Mouse (Mus musculus) ovary, postnatal 14 days (tissue): ENCODE data around the gene Ankrd55.
"Not testable (repeated sequence)": the region's sequence is repeated elsewhere in the genome, so short reads cannot be mapped to it uniquely, and the experiment has no call there.

Source experiments
- DNase-seq: peaks from one replicate; pipeline ENCODE4 v3.0.0; 2022; ENCODE audit warnings: low spot score

The Ankrd55 gene

DNA sequence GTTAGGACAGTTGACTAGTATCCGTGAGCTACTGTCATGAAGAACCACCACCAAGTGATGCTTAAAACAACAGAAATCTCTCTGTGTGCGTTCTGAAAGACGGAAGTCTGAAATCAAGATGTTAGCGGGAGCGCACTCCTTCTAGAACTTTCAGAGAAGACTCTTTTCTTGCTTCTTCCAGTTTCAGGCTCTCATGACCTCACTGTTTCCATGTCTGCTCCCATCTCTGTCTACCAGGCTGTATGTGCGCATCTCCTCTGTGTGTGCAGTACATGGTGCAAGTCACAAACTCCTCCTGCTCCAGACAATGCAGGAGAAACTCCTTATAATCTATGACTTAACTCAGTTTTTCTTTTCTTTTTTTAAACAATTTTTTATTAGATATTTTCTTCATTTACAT lies 4.8 kb downstream of the Ankrd55 start:
- no peak for DNase-seq

DNA sequence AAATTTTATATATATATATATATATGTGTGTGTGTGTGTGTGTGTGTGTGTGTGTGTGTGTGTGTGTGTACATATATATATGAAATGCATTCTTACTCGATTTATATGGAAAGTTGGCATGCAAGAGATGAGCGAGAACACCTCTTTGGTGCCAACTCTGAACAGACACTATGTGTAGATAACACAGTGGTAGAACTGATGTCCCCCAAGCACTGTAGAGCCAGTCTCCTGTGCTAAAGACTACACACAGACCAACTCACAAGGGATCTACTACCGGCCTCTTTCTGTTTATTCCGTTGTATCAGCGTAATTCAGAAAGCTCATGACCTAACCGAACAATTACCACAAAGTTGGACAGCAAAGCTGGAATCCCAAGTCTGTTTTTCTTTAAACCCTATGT lies 6.2 kb downstream of the Ankrd55 start:
- no peak for DNase-seq

DNA sequence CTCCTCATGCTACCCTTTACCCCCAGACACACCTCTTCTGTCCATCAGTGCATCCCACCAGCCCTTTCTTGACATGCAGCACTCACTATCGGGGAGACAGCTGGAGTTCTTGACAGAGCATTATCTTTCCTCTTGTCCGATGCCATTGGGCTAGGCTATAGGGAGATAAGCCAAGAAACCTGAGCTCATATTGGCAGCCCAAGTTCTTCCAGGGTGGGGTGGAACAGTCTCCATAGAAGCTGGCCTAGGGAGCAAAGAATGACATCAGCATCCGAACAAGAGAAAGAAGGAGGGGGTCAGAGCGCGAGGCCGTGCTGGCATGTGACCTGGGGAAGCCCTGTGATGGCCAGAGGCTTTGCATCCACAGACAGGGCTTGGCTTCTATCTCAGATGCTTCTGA lies 9.5 kb downstream of the Ankrd55 start:
- no peak for DNase-seq

DNA sequence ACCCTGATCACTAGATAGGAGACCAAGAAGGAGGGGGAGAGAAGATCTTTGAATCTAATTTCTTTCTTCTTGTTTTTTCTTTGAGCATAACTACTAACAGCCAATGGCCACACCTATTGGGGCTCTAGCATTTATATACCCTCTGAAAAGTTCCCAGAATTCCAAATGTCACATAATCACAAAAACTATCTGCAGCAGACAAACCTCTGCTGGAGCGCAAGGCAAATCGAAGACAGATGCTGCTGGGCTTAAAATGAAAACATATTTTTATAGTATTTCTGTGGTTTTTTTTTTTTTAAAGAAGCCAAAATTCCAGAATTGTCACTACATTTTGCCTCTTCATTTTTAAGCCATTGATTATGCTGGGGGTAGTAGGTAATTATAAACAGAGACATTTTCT lies 15.2 kb downstream of the Ankrd55 start:
- DNase-seq, result no peak

DNA sequence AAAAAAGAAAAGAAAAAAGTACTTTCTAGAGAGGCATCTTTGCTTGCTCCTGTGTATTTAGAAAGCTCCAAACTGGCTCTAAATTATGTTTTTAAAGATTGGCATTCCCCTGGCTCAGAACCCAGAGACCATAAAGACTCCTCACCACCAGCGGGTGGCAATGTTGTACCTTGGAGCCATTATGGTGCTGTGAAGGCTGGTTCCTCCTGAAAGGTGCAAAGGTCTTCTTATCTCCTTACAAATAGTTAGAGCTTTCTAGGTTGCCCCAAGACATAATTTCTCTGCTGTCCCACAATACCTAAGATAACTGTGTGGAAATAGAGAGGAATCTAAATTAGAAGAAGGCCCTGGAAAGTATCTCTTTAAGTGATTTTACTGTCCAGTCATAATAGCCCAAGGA lies 20.4 kb downstream of the Ankrd55 start:
- DNase-seq, result no peak

DNA sequence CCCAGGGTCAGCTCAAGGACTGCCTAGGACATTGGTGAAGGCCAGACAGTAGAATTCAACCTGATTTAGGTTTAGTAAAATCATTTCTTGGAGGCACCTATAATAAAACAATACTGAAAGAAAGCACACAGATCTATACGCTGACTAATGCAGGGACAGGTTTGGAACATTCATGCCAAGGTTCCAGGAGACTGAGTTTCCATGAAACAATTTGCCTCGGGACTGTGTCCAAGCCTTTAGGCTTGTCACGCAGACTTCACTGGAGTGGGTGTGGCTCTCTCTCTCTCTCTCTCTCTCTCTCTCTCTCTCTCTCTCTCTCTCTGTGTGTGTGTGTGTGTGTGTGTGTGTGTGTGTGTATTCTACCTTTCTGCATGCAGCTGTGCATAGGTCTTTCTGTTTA lies 23.4 kb downstream of the Ankrd55 start:
- not testable (repeated sequence) for DNase-seq

DNA sequence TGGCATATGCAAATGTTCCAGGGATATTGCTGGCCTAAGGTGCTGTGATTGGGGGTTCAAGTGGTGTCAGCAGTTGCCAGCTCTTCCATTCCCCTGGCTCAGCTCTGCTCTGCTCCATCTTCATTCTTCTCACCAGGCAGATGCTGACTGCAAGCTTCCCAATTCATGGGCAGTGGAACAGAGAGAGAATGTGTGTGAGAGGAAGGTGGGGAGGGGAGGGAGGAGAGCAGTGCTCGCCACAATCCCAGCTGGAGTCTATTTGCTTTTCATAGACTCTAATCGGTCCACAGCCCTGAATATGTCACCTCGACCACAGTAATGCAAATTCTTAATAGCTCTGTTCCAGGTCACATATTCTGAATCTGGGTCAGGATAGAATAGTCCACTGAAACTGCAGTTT lies 27.2 kb downstream of the Ankrd55 start:
- DNase-seq, result no peak

DNA sequence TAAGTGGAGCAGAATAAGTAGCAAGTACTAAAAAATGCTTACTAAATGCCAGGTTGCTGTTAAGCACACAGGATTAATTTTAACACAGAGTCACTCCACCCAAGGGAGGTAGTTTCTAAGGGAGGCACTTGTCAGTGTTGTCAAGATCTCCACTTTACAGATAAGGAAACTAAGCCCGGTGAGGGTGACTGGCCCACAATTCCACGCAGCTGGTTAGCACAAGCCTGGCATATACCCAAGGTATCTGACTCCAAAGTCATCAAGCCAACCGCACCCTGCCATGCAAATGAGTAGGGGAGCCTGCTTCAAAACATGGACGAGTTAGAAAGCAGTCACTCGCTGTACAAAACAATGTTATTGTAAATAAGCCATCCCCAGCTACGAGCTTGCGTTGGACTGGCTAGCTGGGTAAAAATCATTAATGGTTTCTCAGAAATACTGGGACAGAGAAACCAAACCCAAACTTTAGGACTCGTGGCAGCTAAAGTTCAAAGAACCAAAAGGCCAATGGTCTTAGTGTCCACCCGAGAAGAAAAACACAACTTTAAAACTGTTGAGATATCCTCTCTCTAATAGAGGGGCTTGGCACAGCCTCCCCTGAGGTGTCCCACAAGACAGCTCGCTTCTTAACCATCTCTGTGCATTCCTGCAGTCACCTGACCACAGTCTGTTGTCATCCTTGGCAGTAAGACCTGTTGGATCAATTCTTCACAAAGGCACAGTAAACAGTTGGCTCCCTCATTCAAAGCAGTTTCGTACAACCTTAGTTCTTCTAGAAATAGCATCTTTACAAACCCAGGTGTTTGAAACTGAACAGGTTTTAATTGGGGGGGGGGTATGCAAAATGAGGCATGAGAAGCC lies 28.6 kb downstream of the Ankrd55 start:
- DNase-seq, result no peak

DNA sequence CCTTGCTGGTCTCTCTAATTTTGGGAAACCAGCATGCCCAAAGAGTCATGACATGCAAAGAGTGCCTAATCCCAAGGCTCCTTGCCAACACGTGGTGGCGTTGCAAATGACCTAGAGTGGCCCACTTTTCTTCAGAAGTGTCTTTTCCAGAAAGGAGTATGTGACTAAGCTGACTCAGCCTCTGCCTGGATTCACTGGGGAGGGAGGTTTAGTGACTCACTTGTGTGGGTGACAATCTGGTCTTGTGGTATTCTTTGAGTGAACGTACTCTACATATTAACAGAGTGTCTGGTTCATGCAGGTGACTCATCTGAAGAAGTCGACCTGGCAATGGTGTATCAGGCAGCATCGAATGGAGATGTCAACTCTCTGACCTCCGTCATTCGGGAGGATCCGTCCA lies 29.9 kb downstream of the Ankrd55 start:
- DNase-seq, result no peak

DNA sequence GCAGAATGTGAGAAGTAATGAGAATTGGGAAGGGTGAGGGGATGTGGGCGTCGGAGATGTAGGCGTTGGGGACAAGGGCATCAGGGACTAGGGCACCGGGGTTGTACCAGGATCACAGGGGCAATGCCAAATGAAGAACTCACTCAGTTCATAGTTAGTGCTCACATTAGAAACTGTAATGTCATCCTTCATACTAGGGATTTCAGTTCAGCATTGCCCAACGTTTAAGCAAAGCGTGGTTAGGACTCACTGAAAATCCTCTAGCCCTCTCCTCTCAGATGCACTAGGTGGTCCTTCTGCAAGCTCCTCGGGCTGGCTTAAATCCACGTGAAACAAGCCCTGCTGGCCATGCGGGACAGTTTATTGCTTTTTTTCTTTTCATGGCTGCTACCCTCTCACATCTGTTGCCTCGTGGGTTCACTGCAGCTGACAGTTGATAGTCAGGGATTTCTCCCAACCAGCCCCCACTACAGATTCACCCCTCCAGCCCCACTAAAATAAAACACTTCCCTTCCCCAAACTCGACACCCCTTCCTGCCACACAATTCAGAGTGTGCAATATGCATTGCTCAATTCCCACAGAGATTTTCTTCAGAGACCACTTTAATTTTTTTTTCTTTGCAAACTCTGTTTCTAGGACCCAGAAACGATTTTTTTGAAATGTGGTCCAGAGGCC lies 35.5 kb downstream of the Ankrd55 start:
- DNase-seq, result no peak

DNA sequence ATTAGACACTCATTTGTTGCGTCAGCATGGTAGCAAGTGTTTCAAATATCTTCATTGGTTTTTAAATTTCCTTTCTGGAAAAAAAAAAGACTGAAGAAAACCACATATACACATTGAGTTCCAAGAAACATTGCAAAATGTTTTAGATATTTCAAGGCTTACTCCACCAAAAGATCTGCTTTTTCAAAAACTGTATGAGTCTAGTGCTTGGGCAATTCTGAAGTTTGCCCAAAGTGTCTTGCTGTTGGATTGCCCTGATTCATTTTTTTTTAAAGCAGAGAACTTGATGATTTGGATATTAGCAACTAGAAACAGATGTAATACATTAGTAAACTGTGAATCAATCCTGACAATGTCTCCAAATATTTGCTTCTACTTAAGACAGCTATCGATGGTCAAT lies 36.9 kb downstream of the Ankrd55 start:
- DNase-seq, result no peak

DNA sequence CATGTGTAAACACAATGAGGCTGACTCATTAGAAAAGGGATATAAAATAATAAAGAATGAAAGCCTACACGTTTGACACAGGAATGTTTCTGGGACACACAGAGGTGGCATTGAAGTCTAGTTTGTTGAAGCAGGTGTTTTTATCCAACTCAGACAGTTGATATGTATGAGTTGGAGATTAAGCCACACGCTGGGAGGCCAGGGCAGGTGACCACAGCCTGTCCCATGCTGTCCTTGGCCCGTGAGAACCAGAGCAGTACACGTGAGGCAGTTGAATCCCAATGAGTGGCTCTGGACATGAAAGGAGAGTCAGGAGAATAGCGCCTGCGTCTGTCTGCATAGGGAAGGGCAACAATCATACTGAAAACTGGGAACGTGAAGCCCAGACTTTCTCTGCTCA lies 38.2 kb downstream of the Ankrd55 start:
- DNase-seq, result no peak

DNA sequence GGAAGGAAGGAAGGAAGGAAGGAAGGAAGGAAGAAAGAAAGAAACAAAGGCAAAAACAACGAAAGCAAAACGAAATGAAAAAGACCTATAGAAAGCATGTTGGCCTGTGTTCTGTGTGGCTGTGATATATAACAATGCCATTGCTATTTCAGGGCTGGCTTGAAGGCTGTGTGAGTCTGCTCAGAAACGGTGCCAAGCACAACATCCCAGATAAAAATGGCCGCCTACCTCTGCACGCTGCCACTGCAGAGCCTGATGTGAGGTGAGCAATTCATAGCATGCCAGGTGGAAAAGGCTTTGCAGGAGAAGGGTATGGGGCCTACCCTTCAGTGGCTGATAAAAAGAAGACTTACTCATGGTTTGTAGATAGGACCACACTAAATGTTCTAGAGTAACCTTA lies 38.7 kb downstream of the Ankrd55 start:
- DNase-seq, result no peak

DNA sequence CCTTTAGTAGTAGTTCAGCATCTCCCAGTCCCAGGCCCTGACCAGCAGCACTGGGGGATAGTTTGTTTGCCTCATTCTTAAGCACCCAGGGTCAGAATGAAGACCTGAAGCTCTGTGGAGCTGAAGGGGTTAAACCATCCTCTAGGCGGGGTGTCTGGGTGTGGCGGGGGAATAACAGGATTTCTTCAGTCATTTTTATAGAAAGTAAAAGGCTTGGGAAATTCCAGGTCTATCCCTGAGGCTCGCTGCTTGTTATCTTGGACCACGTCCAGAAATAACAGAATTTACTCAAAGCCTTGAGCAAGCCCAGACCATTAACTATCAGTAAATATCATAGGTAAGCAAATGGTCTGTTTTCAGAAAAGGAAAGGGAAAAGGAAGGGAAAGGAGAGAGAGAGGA lies 39.3 kb downstream of the Ankrd55 start:
- no peak for DNase-seq

DNA sequence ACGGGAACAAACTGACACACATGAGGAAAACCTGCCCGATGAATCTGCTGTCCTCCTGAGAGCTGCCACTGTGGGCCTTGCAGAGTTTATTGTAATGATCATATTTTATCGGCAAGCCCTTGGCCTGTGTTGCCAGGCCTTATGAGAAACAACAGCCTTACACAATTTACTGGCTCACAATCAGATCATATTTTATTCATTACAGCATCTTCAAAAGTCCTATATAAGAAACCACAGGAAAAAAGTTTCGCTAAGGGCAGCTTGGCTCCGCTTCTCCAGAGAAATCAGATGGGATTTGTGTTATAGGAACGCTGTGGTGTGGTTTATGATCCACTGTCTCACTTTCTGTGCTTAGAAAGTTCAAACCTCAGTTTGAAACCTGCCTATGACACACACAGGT lies 42.0 kb downstream of the Ankrd55 start:
- DNase-seq, result no peak

DNA sequence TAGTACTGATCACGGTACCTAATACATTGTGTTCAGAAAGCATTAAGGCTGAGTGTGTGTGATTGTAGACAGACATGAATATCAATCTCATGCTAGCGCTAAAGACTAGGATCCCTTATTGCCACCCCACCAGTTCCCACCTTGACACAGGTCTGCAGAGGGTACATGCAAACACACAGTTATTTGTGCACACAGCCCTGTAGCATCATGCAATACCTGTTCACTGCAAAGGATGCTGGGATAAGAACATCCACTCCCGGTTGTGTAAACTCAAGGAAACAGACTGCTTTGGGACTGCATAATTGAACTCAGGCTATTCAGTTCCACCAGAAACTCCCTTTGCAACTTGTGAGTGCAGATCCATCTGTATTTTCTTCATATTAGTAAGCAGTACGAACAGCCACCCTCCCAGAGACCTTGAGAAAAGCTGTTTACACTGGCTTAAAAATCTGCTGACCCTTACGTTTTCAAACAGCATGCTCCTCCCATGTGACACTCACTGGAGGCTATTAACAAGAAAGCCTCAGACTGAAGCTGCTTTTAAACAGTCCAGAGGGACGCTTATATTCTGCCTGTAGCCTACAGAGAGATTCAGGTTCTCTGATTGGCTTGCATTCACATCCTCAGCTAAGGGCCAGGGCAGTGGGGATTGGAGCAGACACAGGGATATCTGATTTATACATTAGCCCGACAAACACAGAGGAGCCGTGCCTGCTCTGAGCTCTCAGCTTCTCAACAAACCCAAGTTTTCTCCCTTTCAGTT lies 42.8 kb downstream of the Ankrd55 start:
- DNase-seq, result no peak

DNA sequence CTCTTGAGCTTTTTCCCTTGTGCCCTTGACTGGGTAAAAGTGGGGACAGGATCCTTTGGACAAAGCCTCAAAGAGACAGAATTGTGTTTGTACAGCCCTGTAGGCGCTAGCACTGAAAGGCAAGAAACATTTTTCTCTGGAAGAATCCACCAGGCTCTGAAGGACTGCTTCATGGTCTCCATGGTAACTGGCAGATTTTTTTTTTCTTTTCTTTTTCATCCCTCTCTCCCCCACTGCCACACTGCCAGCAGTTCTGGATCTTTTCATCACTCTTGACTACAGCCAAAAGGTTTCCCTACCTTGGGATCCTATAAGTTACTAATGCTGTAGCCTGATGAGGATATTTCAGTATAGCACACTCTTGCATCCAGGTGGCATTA lies 43.4 kb downstream of the Ankrd55 start:
- DNase-seq, result no peak

DNA sequence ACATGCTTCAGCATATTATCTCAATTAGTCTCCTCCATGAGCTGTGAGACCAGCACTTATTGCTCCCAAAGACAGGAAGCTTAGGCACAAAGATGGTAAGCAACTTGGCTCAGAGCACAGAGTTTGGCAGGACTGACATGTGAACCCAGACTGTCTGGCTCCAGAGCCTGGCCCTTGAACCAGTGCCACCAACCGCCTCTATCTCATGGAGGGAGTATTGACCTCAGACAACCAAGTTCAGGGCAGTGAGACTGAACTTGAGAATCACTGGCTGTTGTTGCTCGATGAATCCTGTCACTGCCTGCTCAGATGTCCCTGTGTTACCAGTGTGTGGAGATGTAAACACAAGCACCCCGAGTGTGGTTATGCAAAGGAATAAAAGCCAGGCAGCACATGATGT lies 47.3 kb downstream of the Ankrd55 start:
- DNase-seq, result no peak

DNA sequence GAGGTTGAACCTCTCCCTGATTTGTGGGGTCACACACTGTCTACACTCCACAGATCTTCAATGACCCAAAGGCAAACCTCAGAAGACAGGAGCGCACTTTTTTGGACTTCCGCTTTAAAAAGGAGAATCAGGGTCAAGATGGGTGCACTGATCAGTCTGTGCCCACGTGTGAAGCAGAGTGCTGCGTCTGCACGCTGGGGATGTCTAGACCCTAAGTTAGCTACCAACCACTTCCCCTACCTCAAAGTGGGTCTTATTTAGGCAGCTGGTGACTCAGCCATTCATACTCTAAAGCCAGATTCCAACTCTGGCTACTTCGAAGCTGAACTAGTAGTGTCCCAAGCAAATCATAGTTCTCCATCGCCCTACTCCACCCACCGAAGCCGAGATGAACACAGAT lies 48.9 kb downstream of the Ankrd55 start:
- no peak for DNase-seq

DNA sequence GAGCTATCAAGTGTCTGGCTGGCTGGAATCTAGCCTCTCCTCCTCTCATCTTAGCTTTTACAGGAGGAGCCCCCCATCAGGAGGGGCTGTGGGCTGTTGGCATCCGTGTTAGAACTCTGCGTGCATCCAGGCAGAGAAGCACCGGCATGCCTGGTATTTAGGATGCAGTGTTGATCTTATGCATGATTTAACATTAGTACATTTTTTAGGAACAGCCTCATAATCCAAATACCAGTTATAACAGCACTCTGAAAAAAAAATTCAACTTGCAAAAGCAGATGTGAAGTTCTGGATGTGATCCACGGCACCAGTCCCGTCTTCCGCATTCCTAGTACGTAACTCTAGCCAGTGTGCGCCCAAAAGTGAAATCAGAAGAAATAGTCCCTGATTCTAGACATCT lies 52.0 kb downstream of the Ankrd55 start:
- no peak for DNase-seq

DNA sequence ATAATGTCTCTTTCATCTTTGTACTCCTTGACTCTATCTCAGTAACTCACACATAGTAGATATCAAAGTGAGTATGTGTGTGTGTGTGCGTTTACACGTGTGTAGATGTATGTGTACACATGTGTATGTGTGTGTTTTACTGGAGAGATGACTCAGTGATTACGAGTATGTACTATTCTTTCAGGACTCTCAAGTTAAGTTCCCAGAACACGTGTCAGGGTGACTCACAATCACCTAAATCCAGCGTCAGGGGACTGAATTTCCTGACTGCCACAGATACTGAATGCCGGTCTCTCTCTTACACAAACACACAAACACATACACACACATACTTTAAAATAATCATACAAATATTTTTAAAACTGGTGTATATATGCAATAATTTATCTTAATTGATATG lies 52.5 kb downstream of the Ankrd55 start:
- DNase-seq, result no peak

DNA sequence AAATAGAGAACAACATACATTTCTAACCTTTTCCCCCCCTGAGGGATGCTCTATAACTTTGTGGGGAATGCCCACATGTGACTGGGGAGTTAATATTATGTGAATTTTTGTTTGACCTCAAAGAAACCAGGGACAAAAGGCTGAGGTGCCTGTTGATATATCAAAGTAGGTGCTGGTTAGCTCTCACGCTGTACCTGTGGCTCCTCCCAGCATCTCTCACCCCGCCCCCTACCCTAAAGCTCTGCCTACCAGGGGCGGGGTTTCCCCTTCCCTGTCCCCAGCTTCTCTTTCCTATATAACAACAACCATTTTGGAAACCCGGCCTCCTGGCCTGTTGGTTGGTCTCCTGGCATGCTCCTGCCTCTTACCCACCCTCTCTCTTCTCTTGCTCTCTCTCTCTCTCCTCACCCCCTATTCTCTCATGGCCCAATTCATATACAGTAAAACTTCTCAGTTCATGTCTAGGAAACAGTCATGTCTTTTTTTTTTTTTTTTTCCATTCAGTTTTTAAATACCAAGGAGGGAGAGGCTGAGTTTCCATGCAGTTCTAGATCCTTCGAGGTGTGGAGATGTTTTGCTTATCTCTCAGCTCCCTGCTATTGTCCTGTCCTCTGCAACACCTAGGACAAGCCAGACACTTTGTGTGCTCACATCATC lies 54.8 kb downstream of the Ankrd55 start:
- DNase-seq, result no peak

DNA sequence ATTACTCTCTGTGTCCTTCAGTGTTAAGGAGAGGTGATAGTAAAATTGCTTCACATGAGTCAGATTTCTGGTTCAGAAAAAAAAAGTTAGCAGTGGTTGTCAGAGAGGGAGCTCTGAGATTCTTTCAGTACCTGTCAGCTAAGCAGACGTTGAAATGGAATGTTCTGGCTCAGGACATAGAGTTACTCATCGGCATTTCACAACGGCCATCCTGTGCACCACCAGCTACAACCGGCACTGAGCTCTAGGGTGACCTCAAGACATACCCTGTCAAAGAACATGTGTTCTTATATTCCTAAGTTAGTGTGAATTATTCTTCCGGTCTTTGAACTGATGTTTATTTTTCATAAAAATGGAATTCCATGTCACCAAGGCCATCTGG lies 55.4 kb downstream of the Ankrd55 start:
- DNase-seq, result no peak
